Mouse (Mus musculus): ENCODE results near the gene Msi1.

DNA sequence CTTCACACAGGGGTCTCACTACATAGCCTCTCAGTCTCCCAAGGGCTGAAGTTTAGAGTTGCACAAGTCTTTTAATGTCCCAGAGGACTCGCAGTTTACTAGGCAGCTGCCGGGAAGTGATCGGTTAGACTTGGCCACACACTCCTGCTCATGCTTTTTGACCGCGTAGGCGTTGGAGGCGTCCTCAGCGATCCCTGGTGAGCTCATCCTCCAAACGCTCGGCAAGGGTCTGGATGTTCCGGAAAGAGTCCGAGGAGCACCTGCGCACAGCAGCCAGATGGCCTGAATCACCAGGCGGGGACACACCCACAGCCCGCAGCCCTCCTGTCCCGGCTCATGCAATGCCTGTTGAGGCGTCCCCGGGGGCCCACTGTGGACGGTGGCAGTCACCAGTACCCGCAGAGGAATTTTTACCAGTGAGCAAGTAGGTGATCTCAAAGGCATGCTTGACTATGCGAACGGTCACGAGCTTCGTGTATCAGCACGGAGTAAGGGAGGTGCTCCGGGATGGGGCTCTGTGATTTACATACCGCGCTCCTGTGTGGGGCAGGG is 62.4 kb downstream of the Msi1 start:
- TF ChIP-seq CTCF (IDR thresholded peaks at IDR 0.05; ENCODE audit: control insufficient read depth, insufficient read depth, insufficient read length): no peak
- no peak for TF ChIP-seq MYOG (IDR thresholded peaks at IDR 0.05; ENCODE audit: control insufficient read depth, extremely low read depth, insufficient read length)
